Mouse (Mus musculus) urinary bladder, postnatal 25 days (tissue): ENCODE data around the gene Msmp.
A peak's percentile ranks its signal among the peaks of the same experiment; 100 is the strongest.
"Not testable (repeated sequence)": the region's sequence is repeated elsewhere in the genome, so short reads cannot be mapped to it uniquely, and the experiment has no call there.

ENCODE experiments used
- DNase-seq: peaks from one replicate; pipeline ENCODE4 v3.0.0; 2022; ENCODE audit warnings: low spot score

Msmp gene

DNA sequence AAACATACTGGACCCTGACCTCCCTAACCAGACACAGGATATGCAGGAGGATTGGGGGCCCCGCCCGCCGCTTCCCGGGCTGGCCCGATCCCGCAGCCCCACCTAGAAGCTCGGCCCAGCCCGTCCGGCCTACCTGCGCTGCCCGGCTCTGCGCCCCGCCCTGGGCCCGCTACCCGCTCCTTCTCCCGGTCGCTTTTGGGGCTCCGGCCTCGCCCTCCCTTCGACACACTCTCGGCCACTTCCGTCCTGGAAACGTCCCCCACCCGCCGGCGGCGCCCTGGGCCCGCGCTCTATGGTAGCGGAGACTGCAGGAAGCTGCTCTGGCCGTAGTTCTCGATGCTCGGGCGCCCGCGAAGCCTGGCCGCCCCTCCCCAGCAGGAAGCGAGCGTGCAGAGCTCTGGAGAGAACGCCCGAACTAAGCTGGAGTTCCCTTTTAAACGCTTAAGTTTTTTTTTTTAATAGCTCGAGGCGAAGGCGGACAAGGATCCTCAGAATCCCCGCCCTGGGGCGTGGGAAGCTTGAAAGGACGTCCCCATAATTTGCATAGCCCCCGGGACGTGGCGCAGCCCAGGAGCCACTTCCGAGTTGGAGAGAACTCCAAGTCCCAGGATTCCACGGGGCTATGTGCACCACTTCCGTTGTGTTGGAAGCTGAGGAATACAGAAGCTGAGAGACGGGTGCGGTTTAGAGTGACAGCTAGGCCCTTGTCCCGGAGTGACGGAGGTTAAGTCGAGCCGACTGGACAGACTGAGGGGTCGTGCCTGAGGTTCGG, 22.1 kb downstream of the Msmp start, which contains the start of the genes Creb3 and Tln1:
Gene Creb3 (plus strand): TSS at position 336 of the 772 bp plus-strand sequence.
Gene Tln1 (minus strand): TSS at position 695 of the 772 bp plus-strand sequence.
- peak; percentile 84 for DNase-seq

DNA sequence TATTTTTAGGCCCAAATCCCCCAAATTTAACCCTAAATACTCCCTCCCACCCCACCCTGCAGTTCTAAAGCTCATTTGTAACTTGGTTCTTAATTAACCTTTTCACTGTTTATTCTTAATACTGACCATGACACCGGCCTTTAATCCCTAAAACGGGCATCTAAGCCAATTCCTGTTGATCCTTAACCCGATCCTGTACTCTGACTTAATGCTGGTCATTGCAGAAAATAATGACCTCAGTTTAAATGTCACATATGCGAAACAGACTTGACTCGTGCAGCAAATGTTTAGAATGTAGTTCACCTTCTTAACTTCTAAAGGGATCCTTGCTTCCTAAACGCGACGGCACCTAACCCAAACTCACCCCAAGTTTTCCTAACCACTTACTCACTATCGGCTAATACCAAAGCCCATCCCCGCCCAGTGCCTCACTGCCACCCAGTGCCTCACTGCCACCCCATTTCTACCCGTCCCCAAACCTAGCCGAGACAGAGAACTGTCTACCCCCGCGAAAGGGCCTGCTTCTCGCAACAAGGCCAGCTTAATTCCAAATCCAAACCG, 22.8 kb downstream of the Msmp start:
- no peak for DNase-seq

DNA sequence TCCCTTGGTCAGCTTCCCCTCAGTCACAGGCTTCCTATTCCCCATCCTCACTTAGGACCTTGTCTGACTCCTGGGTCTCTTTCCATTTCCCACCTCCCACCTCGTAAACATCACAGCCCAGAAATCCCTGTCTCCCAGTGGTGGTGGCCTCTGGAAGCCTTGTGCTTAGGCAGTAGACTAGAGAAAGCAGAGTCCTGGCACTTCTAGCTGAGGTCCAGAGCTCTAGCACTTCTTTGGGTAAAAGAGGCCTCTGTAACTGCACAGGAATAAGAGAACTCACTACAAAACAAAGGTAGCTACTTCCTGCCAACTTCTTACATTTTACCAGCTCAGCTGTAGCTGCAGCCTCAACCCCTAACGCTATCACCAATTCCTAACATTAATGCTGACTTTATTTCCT, 23.3 kb downstream of the Msmp start:
- no peak for DNase-seq

DNA sequence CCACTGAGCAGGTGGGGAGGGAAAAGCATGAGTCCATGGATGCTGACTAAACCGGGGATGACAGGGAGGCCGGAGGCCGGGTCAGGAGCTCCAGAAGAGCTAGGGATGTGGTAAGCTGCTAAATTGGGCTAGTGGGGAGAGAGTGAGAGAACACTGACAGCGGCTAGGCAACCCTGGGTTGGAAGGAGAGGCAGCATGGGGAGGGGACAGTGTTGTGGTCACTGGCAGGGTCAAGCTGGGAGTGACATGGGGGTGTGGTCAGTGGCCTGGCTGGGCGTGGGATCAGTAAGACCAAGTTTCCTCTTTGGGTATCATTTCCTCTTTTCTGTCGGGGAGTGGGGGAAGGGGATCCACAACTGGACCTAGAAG, 24.1 kb downstream of the Msmp start:
- DNase-seq = no peak

DNA sequence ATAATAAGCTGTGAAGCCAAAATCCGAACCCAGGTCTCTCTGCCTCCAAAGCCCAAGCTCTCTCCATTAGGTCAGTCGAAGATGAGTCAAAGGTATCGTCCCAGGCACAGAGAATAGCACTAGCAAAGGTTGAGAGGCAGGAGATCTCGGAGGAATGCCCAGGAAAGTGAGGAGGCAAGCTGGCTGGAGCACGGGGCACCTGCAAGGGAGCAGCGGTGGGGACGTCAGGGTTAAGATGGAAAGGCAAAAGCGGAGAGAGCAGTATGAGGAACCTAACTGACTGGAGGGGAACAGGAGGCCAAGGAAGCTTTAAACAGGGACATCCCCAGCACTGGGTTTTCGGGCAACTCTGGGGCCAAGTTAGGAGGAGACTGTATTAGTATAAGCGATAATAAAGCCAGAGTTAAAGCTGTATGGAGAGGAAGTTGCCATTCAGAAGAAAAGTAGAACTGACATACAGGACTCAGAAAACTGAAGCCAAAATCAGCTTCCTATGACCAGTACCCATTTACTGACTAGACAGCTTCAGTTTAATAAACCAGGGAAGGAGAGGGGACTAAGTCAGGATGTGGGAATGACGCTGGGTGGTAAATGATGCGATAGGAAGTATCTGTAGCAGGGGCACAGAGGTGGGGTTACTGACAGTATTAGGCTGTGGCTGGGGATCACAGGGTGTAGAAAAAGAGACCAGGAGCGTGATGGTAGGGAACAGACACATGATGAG, 24.6 kb downstream of the Msmp start:
- no peak for DNase-seq

DNA sequence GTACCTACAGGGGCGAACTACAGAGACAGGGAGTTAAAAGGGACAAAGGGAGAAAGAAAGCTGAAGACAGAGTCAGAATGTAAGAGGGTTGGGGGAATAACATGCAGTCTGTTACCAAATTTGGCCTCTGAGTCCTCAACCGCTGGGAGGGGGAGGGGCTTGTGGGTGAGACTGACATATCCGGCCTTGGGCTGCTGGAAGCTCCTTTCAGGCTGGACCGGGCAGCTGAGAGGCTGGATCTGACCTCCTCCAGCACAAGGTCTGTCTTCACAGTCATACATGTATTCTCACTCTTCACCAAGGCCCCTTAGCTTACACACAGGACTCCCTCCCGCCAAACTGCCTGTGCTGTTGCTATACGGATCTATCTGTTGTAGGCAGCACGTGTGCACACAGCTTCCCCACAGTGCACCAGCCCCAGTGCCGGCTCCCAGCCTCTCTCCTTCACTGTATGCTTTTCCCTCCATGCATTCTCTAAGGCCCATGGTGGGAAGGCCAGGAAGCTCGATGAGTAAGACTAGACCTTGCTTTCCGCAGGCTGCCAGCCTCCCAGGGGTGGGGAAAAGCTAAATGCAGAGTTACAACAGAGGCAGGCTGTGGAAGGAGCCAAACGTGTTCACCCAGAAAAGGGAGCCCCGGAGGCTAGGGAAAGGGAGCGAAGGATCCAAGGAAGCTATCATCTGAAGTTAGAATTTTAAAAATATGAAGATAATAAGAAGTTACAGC, 25.5 kb downstream of the Msmp start:
- DNase-seq = peak; percentile 60

DNA sequence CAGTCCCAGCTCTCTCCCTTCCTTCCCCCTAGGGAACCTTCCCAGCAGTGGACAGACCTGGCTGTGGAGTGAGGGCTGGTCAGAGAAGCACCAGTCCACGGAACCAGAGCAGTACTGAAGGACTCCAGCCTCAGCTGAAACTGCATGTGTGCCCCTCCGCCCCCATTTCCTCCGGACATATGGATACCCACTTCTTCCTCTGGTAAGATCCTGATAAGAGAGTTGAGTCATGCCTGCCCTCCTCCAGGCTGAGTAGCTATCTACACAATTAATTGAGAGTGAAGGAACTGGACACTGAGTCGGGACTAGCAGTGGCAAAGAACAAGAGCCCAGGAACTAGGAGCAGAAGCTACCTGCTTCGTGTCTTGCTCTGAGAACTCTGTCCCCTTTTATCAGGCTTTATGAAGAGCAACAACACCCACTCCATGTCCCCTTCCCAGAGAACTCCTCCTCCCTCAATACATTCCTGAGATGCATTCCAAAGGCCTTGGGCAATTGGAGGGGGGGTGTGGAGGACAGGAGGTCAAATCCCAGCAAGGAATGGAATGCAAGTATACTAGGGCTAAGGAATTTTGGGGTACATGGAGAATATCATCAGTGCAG, 26.2 kb downstream of the Msmp start:
- no peak for DNase-seq

DNA sequence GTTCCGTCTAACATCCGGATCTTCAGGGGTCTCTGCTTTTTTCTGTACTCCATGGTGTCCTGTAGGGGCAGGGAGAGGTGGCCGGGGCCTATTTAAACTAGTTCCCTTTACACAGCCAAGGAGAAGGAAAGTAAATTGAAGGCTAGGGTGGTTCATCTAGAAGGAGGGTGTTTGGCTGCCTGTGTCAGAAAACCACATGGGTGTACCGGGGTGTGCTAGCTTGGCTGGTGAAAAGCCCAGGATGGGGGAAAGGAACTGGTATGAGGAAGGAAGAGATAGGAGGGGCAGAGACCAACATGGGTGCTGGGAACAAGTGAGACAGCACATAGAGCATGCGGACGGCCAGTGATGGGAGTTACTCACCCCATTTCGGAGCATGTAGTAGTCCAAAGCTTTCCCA, 28.4 kb downstream of the Msmp start:
- DNase-seq = no peak

DNA sequence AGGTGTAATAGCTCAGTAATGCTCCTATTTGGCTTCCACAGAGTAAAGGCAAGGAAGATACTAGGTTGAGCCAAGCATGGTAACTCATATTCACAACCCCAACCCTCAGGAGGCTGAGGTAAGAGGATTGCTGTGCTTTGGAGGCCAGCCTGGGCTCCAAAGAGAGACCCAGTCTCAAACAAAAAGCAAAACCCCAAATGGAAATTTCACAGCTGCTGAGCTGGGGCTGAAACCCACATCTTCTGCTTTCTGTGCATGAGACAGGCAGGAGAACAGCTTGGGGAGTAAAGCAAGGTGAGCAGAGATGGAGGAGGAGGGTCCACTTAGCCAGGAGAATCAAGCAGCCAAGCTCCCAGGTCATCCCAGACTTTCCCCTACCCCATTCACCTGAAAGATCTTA, 30.4 kb downstream of the Msmp start:
- no peak for DNase-seq

DNA sequence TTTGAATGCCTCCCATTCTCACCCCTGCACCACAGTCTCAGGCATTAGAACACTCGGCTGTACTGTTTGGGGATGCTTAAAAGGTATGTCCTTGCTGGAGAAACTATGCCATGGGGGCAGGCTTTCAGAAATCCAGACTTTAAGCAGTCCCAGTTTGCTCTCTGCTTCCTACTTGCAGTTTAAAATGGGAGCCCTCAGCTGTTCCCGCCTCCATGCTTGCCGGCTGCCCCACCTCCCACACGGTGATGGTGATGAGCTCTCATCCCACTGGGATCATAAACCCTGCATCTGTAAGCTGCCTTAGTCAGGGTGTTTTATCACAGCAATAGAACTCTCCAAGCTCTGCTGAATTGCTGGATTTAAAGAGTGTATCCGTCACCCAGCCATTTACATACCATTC, 31.9 kb downstream of the Msmp start:
- DNase-seq = no peak

DNA sequence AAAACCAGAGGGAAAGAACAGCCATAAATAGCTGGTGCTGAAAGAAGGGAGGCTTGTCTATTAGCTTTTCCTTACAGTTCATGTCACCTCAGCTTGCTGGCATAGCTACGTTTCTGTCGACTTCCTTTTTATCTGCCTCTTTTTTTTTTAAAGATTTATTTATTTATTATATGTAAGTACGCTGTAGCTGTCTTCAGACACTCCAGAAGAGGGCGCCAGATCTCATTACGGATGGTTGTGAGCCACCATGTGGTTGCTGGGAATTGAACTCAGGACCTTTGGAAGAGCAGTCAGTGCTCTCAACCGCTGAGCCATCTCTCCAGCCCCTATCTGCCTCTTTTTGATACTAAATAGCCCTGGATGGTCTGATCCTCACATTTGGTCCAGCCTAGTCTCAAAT, 32.4 kb downstream of the Msmp start:
- not testable (repeated sequence) for DNase-seq

DNA sequence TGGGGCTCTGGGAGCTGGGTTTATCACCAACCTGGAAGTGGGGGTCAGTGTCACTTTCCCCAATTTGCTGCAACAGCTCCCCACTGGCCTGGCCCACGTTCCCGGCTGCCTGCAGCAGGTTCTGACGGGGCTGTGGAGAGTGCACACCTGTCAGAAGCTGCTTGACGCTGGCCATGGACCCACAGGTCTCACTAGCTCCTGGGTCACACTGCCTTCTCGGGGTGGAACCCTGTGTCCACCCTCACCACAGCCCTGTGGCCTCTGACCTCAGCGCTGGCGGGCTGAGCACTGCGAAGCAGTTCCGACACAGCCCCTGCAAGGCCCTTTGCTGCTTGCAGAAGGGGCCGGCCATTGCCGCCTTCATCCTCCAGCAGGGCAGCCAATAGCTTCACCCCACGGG, 35.2 kb downstream of the Msmp start:
- no peak for DNase-seq

DNA sequence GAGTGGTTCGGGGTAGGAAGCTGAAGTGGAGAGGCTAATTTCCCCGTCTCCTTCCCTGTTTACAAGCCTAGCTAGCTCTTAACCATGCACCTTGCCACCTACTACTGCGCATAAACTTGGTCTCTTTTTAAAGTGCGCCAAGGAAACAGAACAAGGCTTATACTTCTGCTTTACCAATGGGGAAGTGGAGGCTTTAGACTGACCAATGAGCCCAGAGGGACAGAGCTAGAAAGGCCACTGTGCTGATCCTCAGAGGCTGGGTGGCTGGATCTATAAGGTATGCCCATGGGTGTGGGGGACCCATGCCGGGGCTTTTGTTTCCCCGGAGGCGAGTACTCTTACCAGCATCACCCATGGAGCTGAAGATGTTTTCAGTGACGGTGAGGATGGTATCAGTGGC, 37.1 kb downstream of the Msmp start:
- DNase-seq = no peak

DNA sequence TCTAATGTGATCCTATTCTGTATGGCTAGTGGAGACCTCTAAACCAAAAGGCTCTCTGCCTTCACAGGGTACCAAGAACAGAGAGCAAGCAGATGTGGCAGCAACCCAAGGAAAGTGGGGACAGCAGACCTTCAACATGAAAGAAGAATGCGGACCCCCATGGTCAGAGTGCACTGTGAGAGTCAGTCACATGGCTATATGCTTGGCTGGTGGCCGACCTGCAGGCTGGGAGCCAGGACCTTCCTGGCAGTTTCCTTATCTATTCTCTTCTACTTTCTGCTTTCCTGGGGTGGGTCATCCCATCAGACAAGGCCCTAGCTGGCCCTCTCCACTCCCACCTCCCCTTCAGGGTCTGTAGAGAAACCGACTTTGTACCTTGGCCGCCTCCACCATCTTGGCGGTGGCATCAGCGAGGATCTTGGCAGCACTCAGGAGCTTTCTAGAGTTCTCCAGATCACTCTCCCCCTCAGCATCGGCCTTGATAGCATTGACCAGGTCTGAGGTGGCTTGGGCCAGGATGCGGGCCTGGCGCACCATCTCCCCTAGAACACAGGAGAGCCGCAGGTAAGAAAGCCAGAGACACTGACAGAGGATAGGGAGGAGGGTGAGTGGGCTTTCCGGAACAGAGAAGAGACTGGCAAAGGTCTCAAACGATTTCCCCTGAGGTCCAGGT, 37.8 kb downstream of the Msmp start:
- no peak for DNase-seq

DNA sequence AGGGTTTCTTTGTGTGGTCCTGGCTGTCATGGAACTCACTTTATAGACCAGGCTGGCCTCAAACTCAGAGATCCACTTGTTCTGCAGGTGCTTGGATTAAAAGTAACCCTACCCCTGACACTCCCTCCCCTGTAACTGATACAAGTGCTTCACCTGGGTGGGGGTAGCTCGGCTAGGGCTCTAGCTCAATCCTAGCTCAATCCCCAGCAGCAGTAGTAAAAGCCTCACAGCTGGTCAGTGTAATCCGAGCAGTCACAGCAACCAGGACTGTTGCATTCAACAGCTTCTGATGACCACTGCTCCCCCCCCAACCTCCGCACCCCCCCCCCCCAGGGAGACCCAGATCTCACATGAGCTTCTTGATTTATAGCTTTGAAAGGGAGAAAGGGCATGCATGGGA, 42.2 kb downstream of the Msmp start:
- DNase-seq = no peak

DNA sequence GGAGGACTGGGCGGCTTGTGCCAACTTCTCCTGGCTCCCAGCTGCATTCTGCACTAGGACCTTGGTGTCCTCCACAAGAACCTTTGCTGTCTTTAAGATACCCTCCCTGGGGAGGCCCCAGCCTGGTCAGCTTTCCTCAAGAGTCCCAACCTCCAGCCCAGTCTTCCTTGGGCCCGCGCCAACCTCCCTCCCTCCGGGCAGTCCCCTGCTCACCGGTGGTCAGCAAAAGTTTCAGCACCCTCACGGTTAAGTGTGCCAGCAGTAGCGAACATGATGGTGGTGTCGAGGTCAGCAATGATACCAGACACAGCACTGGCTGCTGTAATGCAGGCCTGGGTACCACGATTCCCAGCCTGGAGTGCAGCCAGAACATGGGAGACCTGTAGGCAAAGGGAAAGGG, 48.3 kb downstream of the Msmp start:
- no peak for DNase-seq

DNA sequence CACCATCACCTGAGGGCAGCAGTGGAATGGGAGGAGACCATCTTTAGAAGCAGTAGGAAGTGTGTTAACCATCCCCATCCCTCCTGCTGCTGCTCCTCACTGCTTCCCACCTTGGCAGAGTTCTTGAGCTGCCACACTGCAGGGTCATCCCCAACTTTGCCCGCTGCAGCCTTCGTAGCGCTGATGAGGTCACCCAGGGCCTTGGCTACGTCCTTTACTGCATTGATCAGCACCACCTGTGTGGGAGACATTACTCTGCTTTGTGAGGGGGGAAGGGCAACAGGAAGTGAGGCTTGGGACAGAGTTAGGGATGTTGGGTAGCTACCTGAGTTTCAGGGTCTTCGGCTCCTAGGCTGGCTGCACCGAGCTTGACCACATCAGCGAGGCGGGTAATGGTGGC, 48.7 kb downstream of the Msmp start:
- DNase-seq = no peak

DNA sequence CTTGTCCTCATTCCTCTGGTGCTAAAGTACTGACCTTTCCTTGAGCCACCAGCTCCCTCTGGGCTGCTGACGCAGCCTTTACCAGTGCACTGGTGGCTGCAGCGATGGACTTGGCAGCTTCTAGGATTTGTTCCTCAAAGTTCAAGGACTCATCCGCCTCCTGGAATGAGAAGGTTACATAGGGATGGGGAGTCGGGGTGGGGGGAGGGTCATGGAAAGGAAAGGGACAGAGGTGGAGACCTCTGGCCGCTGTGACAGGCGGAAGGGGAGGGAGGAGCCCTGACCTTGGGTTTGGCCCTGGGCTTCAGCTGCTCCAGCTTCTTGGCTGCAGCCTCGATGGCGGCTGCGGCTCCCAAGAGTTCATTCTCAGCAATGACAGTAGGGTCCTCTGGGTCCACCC, 51.0 kb downstream of the Msmp start:
- no peak for DNase-seq
